Mouse (Mus musculus) C2C12 (cell line): ENCODE data around the gene Gm43064. TPM values are rescaled to one million over a fixed set of nuclear protein-coding genes. Genes with fewer than 3 reads are reported as not detected.

Experiments used
- H3K27me3 ChIP-seq: one replicate; pipeline ENCODE4 v1.6.1; 2011; ENCODE audit not compliant: control insufficient read depth, insufficient read depth, insufficient read length
- H3K36me3 ChIP-seq: one replicate; pipeline ENCODE4 v1.6.1; 2011; ENCODE audit not compliant: control insufficient read depth, insufficient read depth
- H3K4me3 ChIP-seq: one replicate; pipeline ENCODE4 v1.5.1; 2011; ENCODE audit warnings: mild to moderate bottlenecking, control low read depth; ENCODE audit not compliant: poor library complexity, insufficient read depth, severe bottlenecking
- H3K79me2 ChIP-seq: one replicate; pipeline ENCODE4 v1.6.1; 2011; ENCODE audit not compliant: control insufficient read depth, insufficient read depth
- H3K79me3 ChIP-seq: one replicate; pipeline ENCODE4 v1.6.1; 2011; ENCODE audit warnings: low read depth, control low read depth
- H3ac ChIP-seq: one replicate; pipeline ENCODE3; 2011; ENCODE audit warnings: low read depth; ENCODE audit not compliant: control insufficient read depth, insufficient read length
- CEBPB ChIP-seq: IDR thresholded peaks from one replicate; pipeline ENCODE4 v1.6.1; 2011; ENCODE audit warnings: low read depth, mild to moderate bottlenecking, control low read depth, moderate library complexity
- CTCF ChIP-seq: IDR thresholded peaks from one replicate; pipeline ENCODE4 v1.5.1; 2011; ENCODE audit not compliant: control insufficient read depth, insufficient read depth, insufficient read length
- FOSL1 ChIP-seq: IDR thresholded peaks from one replicate; pipeline ENCODE4 v1.8.0; 2011; ENCODE audit warnings: mild to moderate bottlenecking, low read length; ENCODE audit not compliant: poor library complexity, insufficient read depth, severe bottlenecking
- MAX ChIP-seq: IDR thresholded peaks from one replicate; pipeline ENCODE4 v1.6.1; 2011; ENCODE audit warnings: mild to moderate bottlenecking, control low read depth
- MYOD1 ChIP-seq: IDR thresholded peaks from one replicate; pipeline ENCODE4 v1.6.1; 2011; ENCODE audit warnings: low read depth; ENCODE audit not compliant: control insufficient read depth, insufficient read length
- MYOG ChIP-seq: IDR thresholded peaks from one replicate; pipeline ENCODE4 v1.6.1; 2011; ENCODE audit not compliant: control insufficient read depth, insufficient read length; ENCODE audit errors: extremely low read depth
- USF1 ChIP-seq: IDR thresholded peaks from one replicate; pipeline ENCODE4 v1.6.1; 2011; ENCODE audit warnings: low read depth, mild to moderate bottlenecking, control low read depth, moderate library complexity
- polyA plus RNA-seq: library from polyadenylated mRNA; unstranded; fragments of >200 nt; fragmentation: generic; extraction: Trizol; gene quantifications from one replicate; pipeline ENCODE4 v1.2.1, GENCODE M21; 2012; ENCODE audit warnings: missing spikeins

Gm43064 gene
- polyA plus RNA-seq, 1 experiment, result not detected

GRCm38 (mm10) chr3:103774009-103774408 is 35.4 kb upstream of the Gm43064 start:
- no peak overlapping the region for H3K4me3 ChIP-seq
- H3K79me3 ChIP-seq, result peaks cover 26% of the 10 kb centered on the region
- H3K27me3 ChIP-seq, result no peaks in the 10 kb centered on the region
- peaks cover 87% of the 10 kb centered on the region for H3K79me2 ChIP-seq
- peaks cover 41% of the 10 kb centered on the region for H3K36me3 ChIP-seq
- H3ac ChIP-seq, result no peak overlapping the region
- no peak for TF ChIP-seq USF1
- TF ChIP-seq MAX, result no peak
- TF ChIP-seq MYOD1, result no peak
- no peak for TF ChIP-seq FOSL1
- TF ChIP-seq CEBPB, result no peak
- no peak for TF ChIP-seq MYOG
- no peak for TF ChIP-seq CTCF

GRCm38 (mm10) chr3:103777940-103778339 is 31.4 kb upstream of the Gm43064 start:
- Histone ChIP-seq H3K36me3 (peaks cover 32% of the 10 kb centered on the region), H3K79me2 (peaks cover 88% of the 10 kb centered on the region), H3ac (no peak overlapping the region), H3K4me3 (no peak overlapping the region), H3K79me3 (peaks cover 51% of the 10 kb centered on the region), H3K27me3 (no peaks in the 10 kb centered on the region)
- no peak for TF ChIP-seq USF1
- no peak for TF ChIP-seq CEBPB
- no peak for TF ChIP-seq MYOD1
- TF ChIP-seq MAX, result no peak
- no peak for TF ChIP-seq MYOG
- TF ChIP-seq FOSL1, result no peak
- TF ChIP-seq CTCF, result no peak

GRCm38 (mm10) chr3:103778660-103779059 is 30.7 kb upstream of the Gm43064 start:
- H3K79me3 ChIP-seq, result peaks cover 54% of the 10 kb centered on the region
- TF ChIP-seq MYOD1, result no peak
- H3K4me3 ChIP-seq, result no peak overlapping the region
- peaks cover 88% of the 10 kb centered on the region for H3K79me2 ChIP-seq
- peaks cover 25% of the 10 kb centered on the region for H3K36me3 ChIP-seq
- no peak overlapping the region for H3ac ChIP-seq
- no peaks in the 10 kb centered on the region for H3K27me3 ChIP-seq

- H3K79me2 ChIP-seq, result peaks cover 88% of the 10 kb centered on the region
- H3K79me3 ChIP-seq, result peaks cover 59% of the 10 kb centered on the region
- H3ac ChIP-seq, result no peak overlapping the region
- no peaks in the 10 kb centered on the region for H3K27me3 ChIP-seq
- H3K4me3 ChIP-seq, result no peak overlapping the region
- peaks cover 21% of the 10 kb centered on the region for H3K36me3 ChIP-seq
- no peak for TF ChIP-seq MAX
Measured at GRCm38 (mm10) chr3:103779183-103779582, 30.2 kb upstream of the Gm43064 start.

- H3ac ChIP-seq, result no peak overlapping the region
- no peaks in the 10 kb centered on the region for H3K27me3 ChIP-seq
- no peak overlapping the region for H3K4me3 ChIP-seq
- H3K79me3 ChIP-seq, result peaks cover 68% of the 10 kb centered on the region
- H3K79me2 ChIP-seq, result peaks cover 92% of the 10 kb centered on the region
- TF ChIP-seq FOSL1 (no peak), USF1 (no peak), CEBPB (no peak), MAX (no peak), MYOD1 (no peak), MYOG (no peak), CTCF (no peak)
- H3K36me3 ChIP-seq, result peaks cover 21% of the 10 kb centered on the region
Measured at GRCm38 (mm10) chr3:103780271-103780670, 29.1 kb upstream of the Gm43064 start.

- H3ac ChIP-seq, result no peak overlapping the region
- peaks cover 72% of the 10 kb centered on the region for H3K79me3 ChIP-seq
- TF ChIP-seq MYOD1 (no peak), FOSL1 (no peak), CEBPB (no peak), MYOG (no peak)
- peaks cover 93% of the 10 kb centered on the region for H3K79me2 ChIP-seq
- no peak overlapping the region for H3K4me3 ChIP-seq
- peaks cover 21% of the 10 kb centered on the region for H3K36me3 ChIP-seq
- no peaks in the 10 kb centered on the region for H3K27me3 ChIP-seq
Measured at GRCm38 (mm10) chr3:103780777-103781176, 28.6 kb upstream of the Gm43064 start.
